Mouse (Mus musculus): Measurements from ENCODE around the gene Ppil1. TPM values are rescaled to one million over a fixed set of nuclear protein-coding genes. Genes with fewer than 3 reads are reported as not detected.

The Ppil1 gene
- total and polyA plus RNA-seq, 3 experiments: 115 to 135 (median 122) TPM

GRCm38 (mm10) chr17:29300926-29301325, 36.9 kb upstream of the Ppil1 start:
- TF ChIP-seq HCFC1 (IDR thresholded peaks at IDR 0.05; ENCODE audit: low read depth, low read length) (no peak), TAL1 (IDR thresholded peaks at IDR 0.05; ENCODE audit: low read length) (no peak), POLR2AphosphoS2 (IDR thresholded peaks at IDR 0.05; ENCODE audit: low read length) (no peak), CTCF (IDR thresholded peaks at IDR 0.05 in 2 of 3, conservative IDR thresholded peaks at IDR 0.05 in 1 of 3; ENCODE audit: control insufficient read depth in 1 of 3, insufficient read depth in 1 of 3, low read depth in 2 of 3, low read length in 3 of 3, poor library complexity in 1 of 3, severe bottlenecking in 1 of 3) (no peak), MAX (IDR thresholded peaks at IDR 0.05; ENCODE audit: low read length) (no peak), KAT2A (conservative IDR thresholded peaks at IDR 0.05; ENCODE audit: low read depth, low read length) (no peak), RAD21 (IDR thresholded peaks at IDR 0.05; ENCODE audit: low read depth, low read length) (no peak), NRF1 (IDR thresholded peaks at IDR 0.05; ENCODE audit: insufficient read depth, low read depth, low read length, poor library complexity, severe bottlenecking) (no peak), MXI1 (IDR thresholded peaks at IDR 0.05; ENCODE audit: low read depth, low read length) (no peak), ZNF384 (IDR thresholded peaks at IDR 0.05; ENCODE audit: low read depth, low read length) (no peak)

GRCm38 (mm10) chr17:29299282-29299681, 35.3 kb upstream of the Ppil1 start:
- Histone ChIP-seq H3K9me3 (replicated peaks; ENCODE audit: insufficient read depth, low read length) (no peaks in the 10 kb centered on the region), H3K9ac (ENCODE audit: control insufficient read depth, low read depth, low read length, poor library complexity, severe bottlenecking) (no peak overlapping the region), H3K36me3 (ENCODE audit: control insufficient read depth in 1 of 2, insufficient read depth in 2 of 2, low read length in 2 of 2) (peaks cover 0 to 10% of the 10 kb centered on the region in 2 experiments; a peak in 2 of 4 replicates), H3K4me3 (ENCODE audit: control insufficient read depth in 1 of 2, insufficient read depth in 1 of 2, low read depth in 2 of 2, low read length in 2 of 2) (no peak overlapping the region), H3K79me2 (ENCODE audit: control insufficient read depth, insufficient read depth, low read length, poor library complexity) (no peaks in the 10 kb centered on the region), H3K4me1 (ENCODE audit: control insufficient read depth in 1 of 2, insufficient read depth in 2 of 2, low read length in 2 of 2) (no peaks in the 10 kb centered on the region), H3K27ac (ENCODE audit: control insufficient read depth, low read depth, low read length) (no peak overlapping the region), H3K27me3 (ENCODE audit: control insufficient read depth in 1 of 2, insufficient read depth in 2 of 2, low read length in 2 of 2) (no peaks in the 10 kb centered on the region)
- no peak for TF ChIP-seq ZNF384 (IDR thresholded peaks at IDR 0.05; ENCODE audit: low read depth, low read length)
- TF ChIP-seq USF1 (IDR thresholded peaks at IDR 0.05; ENCODE audit: low read depth, low read length): no peak
- TF ChIP-seq ETS1 (IDR thresholded peaks at IDR 0.05; ENCODE audit: low read depth, low read length): no peak
- TF ChIP-seq ZC3H11A (IDR thresholded peaks at IDR 0.05; ENCODE audit: low read depth, low read length): no peak
- no peak for TF ChIP-seq MAFK (IDR thresholded peaks at IDR 0.05; ENCODE audit: borderline replicate concordance, low read depth, low read length)
- TF ChIP-seq USF2 (IDR thresholded peaks at IDR 0.05; ENCODE audit: borderline replicate concordance in 1 of 2, insufficient read depth in 1 of 2, low read depth in 1 of 2, low read length in 2 of 2): no peak
- no peak for TF ChIP-seq UBTF (IDR thresholded peaks at IDR 0.05; ENCODE audit: borderline replicate concordance, insufficient read depth, low read depth, low read length)
- no peak for TF ChIP-seq GABPA (IDR thresholded peaks at IDR 0.05; ENCODE audit: low read depth, low read length)
- no peak for TF ChIP-seq KAT2A (conservative IDR thresholded peaks at IDR 0.05; ENCODE audit: low read depth, low read length)
- TF ChIP-seq EP300 (IDR thresholded peaks at IDR 0.05; ENCODE audit: low read depth in 1 of 2, low read length in 2 of 2): no peak
- TF ChIP-seq CHD1 (IDR thresholded peaks at IDR 0.05; ENCODE audit: low read depth, low read length): no peak
- no peak for TF ChIP-seq SIN3A (IDR thresholded peaks at IDR 0.05; ENCODE audit: low read length)
- no peak for TF ChIP-seq E2F4 (IDR thresholded peaks at IDR 0.05; ENCODE audit: borderline replicate concordance, low read depth, low read length)
- TF ChIP-seq POLR2A (IDR thresholded peaks at IDR 0.05; ENCODE audit: control insufficient read depth in 1 of 2, insufficient read depth in 1 of 2, low read depth in 1 of 2, low read length in 2 of 2, poor library complexity in 1 of 2): no peak
- DNase-seq (ENCODE audit: low read depth, low spot score): no peak

More at GRCm38 (mm10) chr17:29300926-29301325, 36.9 kb upstream of the Ppil1 start:
- no peaks in the 10 kb centered on the region for H3K79me2 ChIP-seq (ENCODE audit: control insufficient read depth, insufficient read depth, low read length, poor library complexity)
- H3K9me3 ChIP-seq (replicated peaks; ENCODE audit: insufficient read depth, low read length): no peaks in the 10 kb centered on the region
- no peak overlapping the region for H3K9ac ChIP-seq (ENCODE audit: control insufficient read depth, low read depth, low read length, poor library complexity, severe bottlenecking)
- H3K27me3 ChIP-seq (ENCODE audit: control insufficient read depth in 1 of 2, insufficient read depth in 2 of 2, low read length in 2 of 2): no peaks in the 10 kb centered on the region
- no peaks in the 10 kb centered on the region for H3K4me1 ChIP-seq (ENCODE audit: control insufficient read depth in 1 of 2, insufficient read depth in 2 of 2, low read length in 2 of 2)
- no peak overlapping the region for H3K27ac ChIP-seq (ENCODE audit: control insufficient read depth, low read depth, low read length)
- H3K36me3 ChIP-seq (ENCODE audit: control insufficient read depth in 1 of 2, insufficient read depth in 2 of 2, low read length in 2 of 2): peaks cover 0 to 8% of the 10 kb centered on the region in 2 experiments; a peak in 2 of 4 replicates
- no peak for DNase-seq (ENCODE audit: low read depth, low spot score)
- no peak overlapping the region for H3K4me3 ChIP-seq (ENCODE audit: control insufficient read depth in 1 of 2, insufficient read depth in 1 of 2, low read depth in 2 of 2, low read length in 2 of 2)

Data from MEL (cell line).